Mouse (Mus musculus): Measurements from ENCODE around the gene Fam222a. TPM values are rescaled to one million over a fixed set of nuclear protein-coding genes. Genes with fewer than 3 reads are reported as not detected.
A peak's percentile ranks its signal among the peaks of the same experiment; 100 is the strongest.

The Fam222a gene
- total RNA-seq (2021) = 1 to 10 TPM; 5.2 to 5.3 TPM
- long read RNA-seq, transcript Fam222a-201 (3 exons, 2,930 nt) = major isoform, 5 of 5 reads
- long read RNA-seq, partial matches to known transcripts = 0 of 5 reads
- long read RNA-seq, other reads (novel, unspliced or antisense) = 0 of 5 reads

- DNase-seq (ENCODE audit: low spot score in 2 of 2) = peak; percentile 35 to 65
These were observed at the start of gene Fam222a for GRCm38 (mm10) chr5:114567565-114568197. Gene Fam222a (plus strand): TSS chr5:114568016.

GRCm38 (mm10) chr5:114528355-114528754, 39.5 kb upstream of the Fam222a start:
- DNase-seq (ENCODE audit: low spot score in 2 of 2) = no peak

- DNase-seq (ENCODE audit: low spot score in 2 of 2) = no peak
These were observed 37.5 kb upstream of the Fam222a start for GRCm38 (mm10) chr5:114530337-114530736.

- no peak for DNase-seq (ENCODE audit: low spot score in 2 of 2)
These were observed 35.8 kb upstream of the Fam222a start for GRCm38 (mm10) chr5:114532055-114532454.

GRCm38 (mm10) chr5:114537308-114538020, 30.4 kb upstream of the Fam222a start:
- DNase-seq (ENCODE audit: low spot score in 2 of 2) = peak in 1 of 2 experiments; percentile 24

GRCm38 (mm10) chr5:114538021-114538405, 29.8 kb upstream of the Fam222a start:
- no peak for DNase-seq (ENCODE audit: low spot score in 2 of 2)

GRCm38 (mm10) chr5:114538752-114539151, 29.1 kb upstream of the Fam222a start:
- DNase-seq (ENCODE audit: low spot score in 2 of 2) = peak; percentile 6 to 44

- DNase-seq (ENCODE audit: low spot score in 2 of 2) = no peak
These were observed 28.1 kb upstream of the Fam222a start for GRCm38 (mm10) chr5:114539766-114540165.

GRCm38 (mm10) chr5:114541656-114542445, 26.0 kb upstream of the Fam222a start:
- no peak for DNase-seq (ENCODE audit: low spot score in 2 of 2)

- DNase-seq (ENCODE audit: low spot score in 2 of 2) = no peak
These were observed 24.2 kb upstream of the Fam222a start for GRCm38 (mm10) chr5:114543656-114544055.

- no peak for DNase-seq (ENCODE audit: low spot score in 2 of 2)
These were observed 23.6 kb upstream of the Fam222a start for GRCm38 (mm10) chr5:114544205-114544604.

GRCm38 (mm10) chr5:114545076-114545475, 22.7 kb upstream of the Fam222a start:
- no peak for DNase-seq (ENCODE audit: low spot score in 2 of 2)

GRCm38 (mm10) chr5:114548976-114549375, 18.8 kb upstream of the Fam222a start:
- no peak for DNase-seq (ENCODE audit: low spot score in 2 of 2)

- DNase-seq (ENCODE audit: low spot score in 2 of 2) = no peak
These were observed 18.0 kb upstream of the Fam222a start for GRCm38 (mm10) chr5:114549770-114550169.

GRCm38 (mm10) chr5:114550431-114550830, 17.4 kb upstream of the Fam222a start:
- DNase-seq (ENCODE audit: low spot score in 2 of 2) = no peak

- DNase-seq (ENCODE audit: low spot score in 2 of 2) = no peak
These were observed 16.8 kb upstream of the Fam222a start for GRCm38 (mm10) chr5:114550886-114551492.

- DNase-seq (ENCODE audit: low spot score in 2 of 2) = no peak
These were observed 15.2 kb upstream of the Fam222a start for GRCm38 (mm10) chr5:114552507-114553208.

- DNase-seq (ENCODE audit: low spot score in 2 of 2) = no peak
These were observed 14.1 kb upstream of the Fam222a start for GRCm38 (mm10) chr5:114553706-114554105.

- DNase-seq (ENCODE audit: low spot score in 2 of 2) = no peak
These were observed 12.4 kb upstream of the Fam222a start for GRCm38 (mm10) chr5:114555424-114555823.

GRCm38 (mm10) chr5:114556109-114556508, 11.7 kb upstream of the Fam222a start:
- no peak for DNase-seq (ENCODE audit: low spot score in 2 of 2)
